Mouse (Mus musculus): Measurements from ENCODE around the gene Bsg. TPM values are rescaled to one million over a fixed set of nuclear protein-coding genes. Genes with fewer than 3 reads are reported as not detected.

The Bsg gene
- polyA plus RNA-seq, 1 experiment from 2014 or later: 980 TPM

- H3K4me1 ChIP-seq (replicated peaks): peaks cover 30% of the 10 kb centered on the region
- WGBS (ENCODE audit: insufficient replicate concordance): 3% methylated on average over 43 of the region's 43 CpGs
- no peaks in the 10 kb centered on the region for H3K9me3 ChIP-seq (replicated peaks)
- peak overlapping the region; percentile 88 for H3K4me2 ChIP-seq
- H3K36me3 ChIP-seq (replicated peaks): 0 out of 2 replicates have a peak, but pooled peaks cover 1% of the 10 kb centered on the region
- no peak overlapping the region for H3K9ac ChIP-seq
- H3K4me3 ChIP-seq (replicated peaks): peak overlapping the region; percentile 62; the same call in 1 of the 2 replicates
- ATAC-seq (ENCODE audit: insufficient read depth): no peak
- peaks cover 89% of the 10 kb centered on the region for H3K27me3 ChIP-seq
- no peak overlapping the region for H3K27ac ChIP-seq (replicated peaks)
Measured at GRCm38 (mm10) chr10:79717640-79718357, 13.5 kb downstream of the Bsg start.

GRCm38 (mm10) chr10:79721089-79721488 lies 16.8 kb downstream of the Bsg start:
- no peak for ATAC-seq (ENCODE audit: insufficient read depth)
- no peak overlapping the region for H3K27ac ChIP-seq (replicated peaks)
- no peaks in the 10 kb centered on the region for H3K9me3 ChIP-seq (replicated peaks)
- H3K4me3 ChIP-seq (replicated peaks): no peak overlapping the region
- H3K9ac ChIP-seq: no peak overlapping the region
- H3K4me1 ChIP-seq (replicated peaks): peaks cover 18% of the 10 kb centered on the region
- 38% methylated on average over 5 of the region's 5 CpGs for WGBS (ENCODE audit: insufficient replicate concordance)
- H3K4me2 ChIP-seq: no peak overlapping the region
- no peaks in the 10 kb centered on the region for H3K36me3 ChIP-seq (replicated peaks)
- peaks cover 74% of the 10 kb centered on the region for H3K27me3 ChIP-seq

- 51% methylated on average over 6 of the region's 6 CpGs for WGBS (ENCODE audit: insufficient replicate concordance)
Measured at GRCm38 (mm10) chr10:79723047-79723446, 18.8 kb downstream of the Bsg start.

GRCm38 (mm10) chr10:79723692-79724091 lies 19.4 kb downstream of the Bsg start:
- ATAC-seq (ENCODE audit: insufficient read depth): no peak
- Histone ChIP-seq H3K4me2 (no peak overlapping the region), H3K36me3 (replicated peaks) (no peaks in the 10 kb centered on the region), H3K9me3 (replicated peaks) (no peaks in the 10 kb centered on the region), H3K4me1 (replicated peaks) (no peaks in the 10 kb centered on the region), H3K4me3 (replicated peaks) (no peak overlapping the region), H3K9ac (no peak overlapping the region), H3K27me3 (peaks cover 60% of the 10 kb centered on the region), H3K27ac (replicated peaks) (no peak overlapping the region)
- WGBS (ENCODE audit: insufficient replicate concordance): 63% methylated on average over 7 of the region's 7 CpGs

More at GRCm38 (mm10) chr10:79723047-79723446, 18.8 kb downstream of the Bsg start:
- Histone ChIP-seq H3K27ac (replicated peaks) (no peak overlapping the region), H3K36me3 (replicated peaks) (no peaks in the 10 kb centered on the region), H3K4me1 (replicated peaks) (no peaks in the 10 kb centered on the region), H3K9me3 (replicated peaks) (no peaks in the 10 kb centered on the region), H3K4me3 (replicated peaks) (no peak overlapping the region), H3K27me3 (peaks cover 61% of the 10 kb centered on the region), H3K9ac (no peak overlapping the region), H3K4me2 (no peak overlapping the region)
- ATAC-seq (ENCODE audit: insufficient read depth): no peak

GRCm38 (mm10) chr10:79726090-79726489 lies 21.8 kb downstream of the Bsg start:
- WGBS (ENCODE audit: insufficient replicate concordance): 30% methylated on average over 11 of the region's 11 CpGs
- H3K4me2 ChIP-seq: no peak overlapping the region
- no peaks in the 10 kb centered on the region for H3K36me3 ChIP-seq (replicated peaks)
- ATAC-seq (ENCODE audit: insufficient read depth): peak; percentile 43; the same call in 1 of the 2 replicates
- H3K9me3 ChIP-seq (replicated peaks): no peaks in the 10 kb centered on the region
- no peak overlapping the region for H3K27ac ChIP-seq (replicated peaks)
- no peak overlapping the region for H3K4me3 ChIP-seq (replicated peaks)
- no peaks in the 10 kb centered on the region for H3K4me1 ChIP-seq (replicated peaks)
- no peak overlapping the region for H3K9ac ChIP-seq
- H3K27me3 ChIP-seq: peaks cover 38% of the 10 kb centered on the region

GRCm38 (mm10) chr10:79728323-79729249 lies 24.3 kb downstream of the Bsg start:
- no peak overlapping the region for H3K4me3 ChIP-seq (replicated peaks)
- H3K36me3 ChIP-seq (replicated peaks): no peaks in the 10 kb centered on the region
- H3K27ac ChIP-seq (replicated peaks): no peak overlapping the region
- no peak overlapping the region for H3K9ac ChIP-seq
- WGBS (ENCODE audit: insufficient replicate concordance): 54% methylated on average over 28 of the region's 28 CpGs
- H3K4me2 ChIP-seq: no peak overlapping the region
- H3K27me3 ChIP-seq: peaks cover 20% of the 10 kb centered on the region
- no peaks in the 10 kb centered on the region for H3K4me1 ChIP-seq (replicated peaks)
- H3K9me3 ChIP-seq (replicated peaks): no peaks in the 10 kb centered on the region
- ATAC-seq (ENCODE audit: insufficient read depth): no peak

GRCm38 (mm10) chr10:79729357-79729965 lies 25.2 kb downstream of the Bsg start:
- ATAC-seq (ENCODE audit: insufficient read depth): no peak
- Histone ChIP-seq H3K4me1 (replicated peaks) (no peaks in the 10 kb centered on the region), H3K36me3 (replicated peaks) (0 out of 2 replicates have a peak, but pooled peaks cover 2% of the 10 kb centered on the region), H3K4me3 (replicated peaks) (no peak overlapping the region), H3K4me2 (no peak overlapping the region), H3K9ac (no peak overlapping the region), H3K9me3 (replicated peaks) (no peaks in the 10 kb centered on the region), H3K27me3 (peaks cover 14% of the 10 kb centered on the region), H3K27ac (replicated peaks) (no peak overlapping the region)
- WGBS (ENCODE audit: insufficient replicate concordance): 72% methylated on average over 13 of the region's 13 CpGs

- WGBS (ENCODE audit: insufficient replicate concordance): 74% methylated on average over 1 of the region's 1 CpGs
- peaks cover 13% of the 10 kb centered on the region; the same call in 1 of the 2 replicates for H3K27me3 ChIP-seq
- H3K9ac ChIP-seq: no peak overlapping the region
- no peaks in the 10 kb centered on the region for H3K9me3 ChIP-seq (replicated peaks)
- H3K4me3 ChIP-seq (replicated peaks): no peak overlapping the region
- H3K27ac ChIP-seq (replicated peaks): no peak overlapping the region
- peaks cover 26% of the 10 kb centered on the region for H3K36me3 ChIP-seq (replicated peaks)
- ATAC-seq (ENCODE audit: insufficient read depth): no peak
- no peak overlapping the region for H3K4me2 ChIP-seq
- H3K4me1 ChIP-seq (replicated peaks): 0 out of 2 replicates have a peak, but pooled peaks cover 4% of the 10 kb centered on the region
Measured at GRCm38 (mm10) chr10:79732500-79732899, 28.2 kb downstream of the Bsg start.

GRCm38 (mm10) chr10:79733847-79734246 lies 29.6 kb downstream of the Bsg start:
- H3K9me3 ChIP-seq (replicated peaks): no peaks in the 10 kb centered on the region
- 90% methylated on average over 15 of the region's 15 CpGs for WGBS (ENCODE audit: insufficient replicate concordance)
- H3K4me1 ChIP-seq (replicated peaks): 0 out of 2 replicates have a peak, but pooled peaks cover 4% of the 10 kb centered on the region
- peaks cover 39% of the 10 kb centered on the region for H3K36me3 ChIP-seq (replicated peaks)
- no peak overlapping the region for H3K4me2 ChIP-seq
- no peak overlapping the region for H3K4me3 ChIP-seq (replicated peaks)
- H3K9ac ChIP-seq: no peak overlapping the region
- no peak for ATAC-seq (ENCODE audit: insufficient read depth)
- 0 out of 2 replicates have a peak, but pooled peaks cover 1% of the 10 kb centered on the region for H3K27me3 ChIP-seq
- no peak overlapping the region for H3K27ac ChIP-seq (replicated peaks)

- no peak for ATAC-seq (ENCODE audit: insufficient read depth)
- H3K27ac ChIP-seq (replicated peaks): no peak overlapping the region
- H3K4me2 ChIP-seq: peak overlapping the region; percentile 13; the same call in 1 of the 2 replicates
- 0 out of 2 replicates have a peak, but pooled peaks cover 4% of the 10 kb centered on the region for H3K4me1 ChIP-seq (replicated peaks)
- no peaks in the 10 kb centered on the region for H3K9me3 ChIP-seq (replicated peaks)
- H3K4me3 ChIP-seq (replicated peaks): no peak overlapping the region
- no peak overlapping the region for H3K9ac ChIP-seq
- 57% methylated on average over 47 of the region's 52 CpGs for WGBS (ENCODE audit: insufficient replicate concordance)
- H3K27me3 ChIP-seq: no peaks in the 10 kb centered on the region
- H3K36me3 ChIP-seq (replicated peaks): peaks cover 54% of the 10 kb centered on the region
Measured at GRCm38 (mm10) chr10:79735361-79735760, 31.1 kb downstream of the Bsg start.

All from liver, embryonic 15.5 days (tissue).